Mouse (Mus musculus): ENCODE data around the gene Vps26b.

Gene Vps26b

GRCm38 (mm10) chr9:26993900-26994299, 36.0 kb downstream of the Vps26b start:
- DNase-seq (ENCODE audit: extremely low spot score), result no peak

- no peak for DNase-seq (ENCODE audit: extremely low spot score)
Observed at GRCm38 (mm10) chr9:26993118-26993517, 36.7 kb downstream of the Vps26b start.

- DNase-seq (ENCODE audit: extremely low spot score), result no peak
Observed at GRCm38 (mm10) chr9:26990181-26990580, 39.7 kb downstream of the Vps26b start.

- DNase-seq (ENCODE audit: extremely low spot score), result no peak
Observed at GRCm38 (mm10) chr9:26985668-26986277, 44.1 kb downstream of the Vps26b start.

GRCm38 (mm10) chr9:26985090-26985613, 44.7 kb downstream of the Vps26b start:
- no peak for DNase-seq (ENCODE audit: extremely low spot score)

GRCm38 (mm10) chr9:26978776-26979175, 51.1 kb downstream of the Vps26b start:
- no peak for DNase-seq (ENCODE audit: extremely low spot score)

GRCm38 (mm10) chr9:26977754-26978153, 52.1 kb downstream of the Vps26b start:
- DNase-seq (ENCODE audit: extremely low spot score), result no peak

All from embryo, embryonic 9.5 days (tissue).